Mouse (Mus musculus) midbrain, embryonic 11.5 days (tissue): ENCODE measurements around the gene Zfp385a. TPM values are rescaled to one million over a fixed set of nuclear protein-coding genes. Genes with fewer than 3 reads are reported as not detected.

ENCODE experiments used
- ATAC-seq: fragments of 200-750 bp; cut with Nextera tagmentation; 2 replicates; pipeline ENCODE4 v1.8.0; 2017; ENCODE audit warnings: moderate TSS enrichment, moderate library complexity; ENCODE audit not compliant: low FRiP score
- DNase-seq: peaks from one replicate; pipeline ENCODE4 v3.0.0; 2015; ENCODE audit warnings: low spot score; ENCODE audit errors: missing footprints
- H3K27ac ChIP-seq: fragments of 300-500 bp; sonication (generic); 2 replicates; pipeline ENCODE4 v1.5.1; 2014; ENCODE audit warnings: low read depth, low read length
- H3K27me3 ChIP-seq: fragments of 300-500 bp; sonication (generic); 2 replicates; pipeline ENCODE4 v1.6.1; 2014; ENCODE audit warnings: mild to moderate bottlenecking, low read length, moderate library complexity, mixed read lengths; ENCODE audit not compliant: control insufficient read depth, insufficient read depth
- H3K36me3 ChIP-seq: fragments of 300-500 bp; sonication (generic); 2 replicates; pipeline ENCODE4 v1.6.1; 2014; ENCODE audit warnings: mild to moderate bottlenecking, low read length, moderate library complexity, mixed read lengths; ENCODE audit not compliant: control insufficient read depth, insufficient read depth
- H3K4me1 ChIP-seq: fragments of 300-500 bp; sonication (generic); 2 replicates; pipeline ENCODE4 v1.6.1; 2014; ENCODE audit warnings: low read length; ENCODE audit not compliant: control insufficient read depth, insufficient read depth
- H3K4me2 ChIP-seq: fragments of 300-500 bp; sonication (generic); 2 replicates; pipeline ENCODE4 v1.6.1; 2014; ENCODE audit warnings: mild to moderate bottlenecking, moderate library complexity
- H3K4me3 ChIP-seq: fragments of 300-500 bp; sonication (generic); 2 replicates; pipeline ENCODE4 v1.5.1; 2014; ENCODE audit warnings: low read depth, low read length
- H3K9ac ChIP-seq: fragments of 300-500 bp; sonication (generic); 2 replicates; pipeline ENCODE4 v1.6.1; 2014; ENCODE audit warnings: low read length
- H3K9me3 ChIP-seq: fragments of 300-500 bp; sonication (generic); 2 replicates; pipeline ENCODE4 v1.6.1; 2016; ENCODE audit warnings: low read length; ENCODE audit not compliant: control insufficient read depth
- WGBS: fragments of 180-500 bp; shearing (Covaris S2); extraction: QIAGEN DNeasy Blood & Tissue Kit; methylation state at CpG from one replicate; pipeline ENCODE4 v1.1.7; 2014; 5-methylcytosine and 5-hydroxymethylcytosine counted together
- polyA plus RNA-seq: library from polyadenylated mRNA; unstranded; fragments of >200 nt; fragmentation: Nextera tagmentation; extraction: Ambion mirVana; gene quantifications from 2 replicates; pipeline ENCODE4 v1.2.1, GENCODE M21; 2014

Zfp385a gene
- polyA plus RNA-seq, result 19.4 and 24.3 TPM in 2 replicates

GRCm38 (mm10) chr15:103339961-103340337, at the start of gene Zfp385a:
Gene Zfp385a, minus strand, starts transcription at chr15:103340093.
- Histone ChIP-seq H3K9me3 (no peaks in the 10 kb centered on the region), H3K4me2 (peak within 1 kb of the TSS; percentile 74), H3K9ac (peak within 1 kb of the TSS; percentile 59), H3K36me3 (no peaks in the 10 kb centered on the region; the same call in 1 of the 2 replicates), H3K4me3 (peak within 1 kb of the TSS; percentile 53), H3K27me3 (peaks cover 17% of the 10 kb centered on the region; the same call in 1 of the 2 replicates), H3K27ac (no peak within 1 kb of the TSS), H3K4me1 (peaks cover 14% of the 10 kb centered on the region)
- DNase-seq (no peak), ATAC-seq (peak; percentile 60)
- WGBS, result under 1% methylated on average over 24 of the region's 26 CpGs

GRCm38 (mm10) chr15:103388556-103389145, 48.8 kb upstream of the Zfp385a start:
- ATAC-seq, result no peak
- H3K4me3 ChIP-seq, result no peak overlapping the region
- no peaks in the 10 kb centered on the region for H3K36me3 ChIP-seq
- 55% methylated on average over 4 of the region's 4 CpGs for WGBS
- H3K9ac ChIP-seq, result no peak overlapping the region
- H3K27ac ChIP-seq, result no peak overlapping the region
- H3K9me3 ChIP-seq, result no peaks in the 10 kb centered on the region
- no peak for DNase-seq
- no peaks in the 10 kb centered on the region for H3K27me3 ChIP-seq
- no peaks in the 10 kb centered on the region for H3K4me1 ChIP-seq
- no peak overlapping the region for H3K4me2 ChIP-seq

- H3K4me3 ChIP-seq, result no peak overlapping the region
- H3K27me3 ChIP-seq, result no peaks in the 10 kb centered on the region
- no peak overlapping the region for H3K9ac ChIP-seq
- 75% methylated on average over 7 of the region's 7 CpGs for WGBS
- no peak for ATAC-seq
- H3K4me1 ChIP-seq, result peaks cover 2% of the 10 kb centered on the region; the same call in 1 of the 2 replicates
- H3K9me3 ChIP-seq, result no peaks in the 10 kb centered on the region
- no peak for DNase-seq
- no peak overlapping the region for H3K27ac ChIP-seq
- H3K36me3 ChIP-seq, result no peaks in the 10 kb centered on the region
- no peak overlapping the region for H3K4me2 ChIP-seq
Measured at GRCm38 (mm10) chr15:103383771-103384488, 44.0 kb upstream of the Zfp385a start.

- Histone ChIP-seq H3K9me3 (no peaks in the 10 kb centered on the region), H3K27me3 (no peaks in the 10 kb centered on the region), H3K9ac (no peak overlapping the region), H3K4me1 (peaks cover 2% of the 10 kb centered on the region; the same call in 1 of the 2 replicates), H3K4me2 (no peak overlapping the region), H3K27ac (no peak overlapping the region), H3K4me3 (no peak overlapping the region), H3K36me3 (no peaks in the 10 kb centered on the region)
- ATAC-seq (no peak), DNase-seq (no peak)
- WGBS, result 37% methylated on average over 5 of the region's 5 CpGs
Measured at GRCm38 (mm10) chr15:103382795-103383406, 43.0 kb upstream of the Zfp385a start.

- Histone ChIP-seq H3K4me3 (no peak overlapping the region), H3K27me3 (no peaks in the 10 kb centered on the region), H3K9me3 (no peaks in the 10 kb centered on the region), H3K9ac (no peak overlapping the region), H3K27ac (no peak overlapping the region), H3K4me1 (peaks cover 2% of the 10 kb centered on the region; the same call in 1 of the 2 replicates), H3K4me2 (no peak overlapping the region), H3K36me3 (no peaks in the 10 kb centered on the region)
- no peak for DNase-seq
- no peak for ATAC-seq
- 91% methylated on average over 2 of the region's 2 CpGs for WGBS
Measured at GRCm38 (mm10) chr15:103382075-103382474, 42.2 kb upstream of the Zfp385a start.

- Histone ChIP-seq H3K9me3 (no peaks in the 10 kb centered on the region), H3K9ac (no peak overlapping the region), H3K27ac (no peak overlapping the region), H3K4me3 (no peak overlapping the region), H3K27me3 (no peaks in the 10 kb centered on the region), H3K4me1 (peaks cover 2% of the 10 kb centered on the region; the same call in 1 of the 2 replicates), H3K36me3 (no peaks in the 10 kb centered on the region), H3K4me2 (no peak overlapping the region)
- DNase-seq (no peak), ATAC-seq (no peak)
- 70% methylated on average over 3 of the region's 3 CpGs for WGBS
Measured at GRCm38 (mm10) chr15:103378665-103379356, 38.9 kb upstream of the Zfp385a start.

GRCm38 (mm10) chr15:103377752-103378664, 38.1 kb upstream of the Zfp385a start:
- Histone ChIP-seq H3K9me3 (no peaks in the 10 kb centered on the region), H3K27ac (no peak overlapping the region), H3K4me2 (no peak overlapping the region), H3K4me1 (peaks cover 2% of the 10 kb centered on the region; the same call in 1 of the 2 replicates), H3K4me3 (no peak overlapping the region), H3K36me3 (no peaks in the 10 kb centered on the region), H3K27me3 (no peaks in the 10 kb centered on the region), H3K9ac (no peak overlapping the region)
- DNase-seq (no peak), ATAC-seq (no peak)
- 74% methylated on average over 3 of the region's 3 CpGs for WGBS

- no peak overlapping the region for H3K4me3 ChIP-seq
- no peak for ATAC-seq
- no peaks in the 10 kb centered on the region for H3K9me3 ChIP-seq
- H3K9ac ChIP-seq, result no peak overlapping the region
- H3K4me1 ChIP-seq, result no peaks in the 10 kb centered on the region
- 74% methylated on average over 8 of the region's 8 CpGs for WGBS
- H3K27ac ChIP-seq, result no peak overlapping the region
- no peaks in the 10 kb centered on the region for H3K36me3 ChIP-seq
- H3K4me2 ChIP-seq, result no peak overlapping the region
- H3K27me3 ChIP-seq, result no peaks in the 10 kb centered on the region
- DNase-seq, result no peak
Measured at GRCm38 (mm10) chr15:103376837-103377269, 37.0 kb upstream of the Zfp385a start.
